Mouse (Mus musculus) forebrain, embryonic 15.5 days (tissue): ENCODE results near the gene Snx9. TPM values are rescaled to one million over a fixed set of nuclear protein-coding genes. Genes with fewer than 3 reads are reported as not detected.

Experiments used
- ATAC-seq: fragments of 200-750 bp; cut with Nextera tagmentation; replicated peaks from 2 replicates; pipeline ENCODE4 v1.8.0; 2017; ENCODE audit warnings: mild to moderate bottlenecking, moderate TSS enrichment, moderate library complexity
- H3K27ac ChIP-seq: fragments of 300-500 bp; sonication (generic); replicated peaks from 2 replicates; pipeline ENCODE4 v1.5.1; 2015; ENCODE audit warnings: mild to moderate bottlenecking, inconsistent platforms
- H3K27me3 ChIP-seq: fragments of 300-500 bp; sonication (generic); 2 replicates; pipeline ENCODE4 v1.6.1; 2015; ENCODE audit warnings: inconsistent platforms
- H3K36me3 ChIP-seq: fragments of 300-500 bp; sonication (generic); 2 replicates; pipeline ENCODE4 v1.6.1; 2015; ENCODE audit warnings: mild to moderate bottlenecking, inconsistent platforms
- H3K4me1 ChIP-seq: fragments of 300-500 bp; sonication (generic); 2 replicates; pipeline ENCODE4 v1.6.1; 2015; ENCODE audit warnings: inconsistent platforms
- H3K4me2 ChIP-seq: fragments of 300-500 bp; sonication (generic); replicated peaks from 2 replicates; pipeline ENCODE4 v1.6.1; 2015; ENCODE audit warnings: mild to moderate bottlenecking, inconsistent platforms
- H3K4me3 ChIP-seq: fragments of 300-500 bp; sonication (generic); 2 replicates; pipeline ENCODE4 v1.5.1; 2015; ENCODE audit warnings: mild to moderate bottlenecking, inconsistent platforms
- H3K9ac ChIP-seq: fragments of 300-500 bp; sonication (generic); replicated peaks from 2 replicates; pipeline ENCODE4 v1.6.1; 2015; ENCODE audit warnings: mild to moderate bottlenecking, inconsistent platforms
- H3K9me3 ChIP-seq: fragments of 300-500 bp; sonication (generic); 2 replicates; pipeline ENCODE4 v1.6.1; 2016; ENCODE audit warnings: inconsistent platforms
- WGBS: fragments of 180-500 bp; shearing (Covaris S2); methylation state at CpG from one replicate; pipeline ENCODE4 v1.1.7; 2015; ENCODE audit warnings: mixed read lengths; 5-methylcytosine and 5-hydroxymethylcytosine counted together
- polyA plus RNA-seq: library from polyadenylated mRNA; unstranded; fragments of >200 nt; fragmentation: Nextera tagmentation; extraction: Ambion mirVana; gene quantifications from 2 replicates; pipeline ENCODE4 v1.2.1, GENCODE M21; 2015

Gene Snx9
- polyA plus RNA-seq, 1 experiment from 2014 or later: 5.9 TPM

DNA sequence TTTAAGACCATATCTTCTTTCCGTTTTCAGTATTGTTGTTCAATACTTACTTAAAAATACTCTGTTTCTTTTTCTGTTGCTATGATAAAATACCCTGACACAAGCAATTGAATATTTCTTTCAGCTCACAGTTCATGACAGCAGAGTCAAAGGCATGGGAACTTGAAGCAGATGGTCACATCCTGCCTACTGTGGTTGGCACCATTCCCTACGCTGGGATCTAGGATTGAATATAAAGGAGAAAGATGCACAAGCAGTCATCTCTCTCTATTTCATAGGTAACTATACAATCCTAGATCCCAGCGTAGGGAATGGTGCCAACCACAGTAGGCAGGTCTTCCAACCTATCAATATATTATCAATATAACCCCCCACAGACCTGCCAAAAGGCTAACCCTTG, 9.3 kb downstream of the Snx9 start:
- Histone ChIP-seq H3K4me1 (peaks cover 10% of the 10 kb centered on the region), H3K36me3 (no peaks in the 10 kb centered on the region), H3K4me2 (no peak overlapping the region), H3K9me3 (no peaks in the 10 kb centered on the region), H3K27me3 (no peaks in the 10 kb centered on the region), H3K27ac (no peak overlapping the region), H3K9ac (no peak overlapping the region), H3K4me3 (no peak overlapping the region)
- ATAC-seq: no peak
- WGBS: 97% methylated on average over 3 of the region's 3 CpGs

DNA sequence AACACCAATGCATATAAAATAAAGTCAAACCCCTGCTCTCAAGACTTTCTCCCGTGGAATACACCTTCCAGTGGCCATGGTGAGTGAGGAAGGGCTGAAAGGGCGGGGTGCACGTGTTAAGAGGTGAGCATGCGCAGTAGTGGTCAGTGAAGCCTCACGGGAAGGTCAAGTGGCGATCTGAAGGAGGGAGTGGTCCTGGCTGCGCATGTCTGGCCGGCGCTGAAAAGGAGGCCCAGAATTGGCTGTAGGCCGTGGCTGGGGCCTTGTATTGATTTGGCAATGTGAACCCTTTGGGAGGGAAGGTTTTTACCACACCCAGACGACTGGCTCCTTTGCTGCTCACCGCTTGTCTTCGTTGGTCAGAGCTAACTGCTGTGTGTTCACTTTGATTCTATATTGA, 12.8 kb downstream of the Snx9 start:
- Histone ChIP-seq H3K9ac (no peak overlapping the region), H3K9me3 (no peaks in the 10 kb centered on the region), H3K4me1 (peaks cover 10% of the 10 kb centered on the region), H3K36me3 (no peaks in the 10 kb centered on the region), H3K4me2 (no peak overlapping the region), H3K4me3 (no peak overlapping the region), H3K27ac (no peak overlapping the region), H3K27me3 (no peaks in the 10 kb centered on the region)
- WGBS: 94% methylated on average over 13 of the region's 13 CpGs
- no peak for ATAC-seq

DNA sequence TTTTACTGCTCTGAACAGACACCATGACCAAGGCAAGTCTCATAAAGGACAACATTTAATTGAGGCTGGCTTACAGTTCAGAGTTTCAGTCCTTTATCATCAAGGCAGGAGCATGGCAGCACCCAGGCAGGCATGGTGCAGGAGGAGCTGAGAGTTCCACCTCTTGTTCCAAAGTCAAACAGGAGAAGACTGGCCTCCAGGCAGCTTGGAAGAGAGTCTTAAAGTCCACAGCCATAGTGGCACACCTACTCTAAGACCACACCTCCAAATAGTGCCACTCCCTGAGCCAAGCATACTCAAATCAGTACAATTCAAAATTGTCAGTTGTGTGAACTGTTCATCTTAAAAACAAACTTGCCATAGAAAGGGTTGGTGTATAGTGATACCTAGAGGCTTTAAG, 14.4 kb downstream of the Snx9 start:
- ATAC-seq: no peak
- H3K36me3 ChIP-seq: no peaks in the 10 kb centered on the region
- no peak overlapping the region for H3K27ac ChIP-seq
- no peak overlapping the region for H3K4me3 ChIP-seq
- H3K4me2 ChIP-seq: no peak overlapping the region
- no peaks in the 10 kb centered on the region for H3K9me3 ChIP-seq
- no peaks in the 10 kb centered on the region for H3K27me3 ChIP-seq
- H3K9ac ChIP-seq: no peak overlapping the region
- H3K4me1 ChIP-seq: no peaks in the 10 kb centered on the region

DNA sequence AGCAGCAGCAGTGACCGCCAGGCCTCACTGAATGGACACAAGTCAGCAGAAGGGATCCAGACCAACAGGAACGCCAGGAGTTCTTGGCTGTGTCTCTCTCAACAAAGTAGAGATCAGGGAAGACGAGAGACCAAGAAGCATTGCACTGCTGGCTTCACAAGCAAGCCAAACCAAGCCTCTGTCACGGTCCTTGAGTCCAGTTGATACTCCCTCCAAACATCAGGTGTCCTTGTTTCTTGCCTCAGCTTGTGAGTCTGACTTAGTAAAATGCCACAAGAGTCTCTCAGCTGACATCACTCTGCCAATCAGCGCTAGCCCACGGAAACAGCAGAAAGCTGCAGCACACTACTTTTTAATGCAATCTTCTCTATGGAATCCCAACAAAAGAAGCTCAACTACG, 15.3 kb downstream of the Snx9 start:
- no peak overlapping the region for H3K9ac ChIP-seq
- ATAC-seq: no peak
- no peak overlapping the region for H3K4me2 ChIP-seq
- H3K9me3 ChIP-seq: no peaks in the 10 kb centered on the region
- H3K27ac ChIP-seq: no peak overlapping the region
- no peaks in the 10 kb centered on the region for H3K36me3 ChIP-seq
- no peaks in the 10 kb centered on the region for H3K27me3 ChIP-seq
- H3K4me1 ChIP-seq: no peaks in the 10 kb centered on the region
- H3K4me3 ChIP-seq: no peak overlapping the region
- WGBS: 93% methylated on average over 7 of the region's 7 CpGs

DNA sequence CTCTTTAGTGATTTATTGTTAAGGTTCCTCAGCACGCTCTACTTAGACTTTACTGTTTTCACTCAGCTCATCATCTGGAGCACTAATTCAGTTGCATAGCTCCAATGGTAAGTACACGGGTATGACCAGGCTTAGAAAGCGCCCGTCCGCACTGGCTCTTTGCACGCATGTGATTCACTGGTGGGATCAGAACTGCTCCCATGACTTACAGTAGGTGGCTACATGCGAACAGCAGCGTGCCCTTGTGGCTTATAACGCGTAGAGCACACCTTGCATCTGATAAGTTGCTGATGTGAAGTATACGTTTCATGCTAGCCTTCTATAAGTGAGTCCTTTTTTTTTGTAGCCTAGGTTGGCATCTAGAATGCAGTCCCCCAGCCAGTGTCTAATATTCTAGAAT, 16.1 kb downstream of the Snx9 start:
- no peaks in the 10 kb centered on the region for H3K9me3 ChIP-seq
- WGBS: 95% methylated on average over 11 of the region's 11 CpGs
- H3K4me1 ChIP-seq: peaks cover 2% of the 10 kb centered on the region
- no peak overlapping the region for H3K4me3 ChIP-seq
- no peak overlapping the region for H3K9ac ChIP-seq
- H3K27ac ChIP-seq: no peak overlapping the region
- no peaks in the 10 kb centered on the region for H3K36me3 ChIP-seq
- ATAC-seq: no peak
- H3K4me2 ChIP-seq: no peak overlapping the region
- no peaks in the 10 kb centered on the region for H3K27me3 ChIP-seq

DNA sequence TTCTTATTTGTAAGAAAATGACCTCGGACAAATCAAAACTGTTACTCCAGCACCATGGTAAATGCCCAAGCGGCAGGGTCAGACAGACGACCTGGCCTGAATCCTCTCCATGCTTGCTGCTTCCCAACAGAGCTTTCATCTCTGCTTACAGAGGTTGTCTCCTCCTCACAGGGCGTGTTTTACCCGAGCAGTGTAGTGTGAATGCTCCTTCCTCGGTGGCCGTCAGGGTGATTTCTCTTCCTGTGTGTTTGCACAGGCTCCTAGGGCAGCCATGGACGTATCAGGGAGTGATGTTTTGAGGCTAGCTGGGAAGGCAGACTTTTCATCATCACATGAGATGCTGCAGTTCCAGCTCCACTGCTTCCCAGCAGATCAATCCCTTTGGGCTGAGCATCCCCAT, 17.1 kb downstream of the Snx9 start:
- Histone ChIP-seq H3K4me2 (no peak overlapping the region), H3K27ac (no peak overlapping the region), H3K27me3 (no peaks in the 10 kb centered on the region), H3K4me1 (peaks cover 11% of the 10 kb centered on the region), H3K9ac (no peak overlapping the region), H3K9me3 (no peaks in the 10 kb centered on the region), H3K36me3 (no peaks in the 10 kb centered on the region), H3K4me3 (no peak overlapping the region)
- no peak for ATAC-seq
- 71% methylated on average over 8 of the region's 8 CpGs for whole genome bisulfite sequencing

DNA sequence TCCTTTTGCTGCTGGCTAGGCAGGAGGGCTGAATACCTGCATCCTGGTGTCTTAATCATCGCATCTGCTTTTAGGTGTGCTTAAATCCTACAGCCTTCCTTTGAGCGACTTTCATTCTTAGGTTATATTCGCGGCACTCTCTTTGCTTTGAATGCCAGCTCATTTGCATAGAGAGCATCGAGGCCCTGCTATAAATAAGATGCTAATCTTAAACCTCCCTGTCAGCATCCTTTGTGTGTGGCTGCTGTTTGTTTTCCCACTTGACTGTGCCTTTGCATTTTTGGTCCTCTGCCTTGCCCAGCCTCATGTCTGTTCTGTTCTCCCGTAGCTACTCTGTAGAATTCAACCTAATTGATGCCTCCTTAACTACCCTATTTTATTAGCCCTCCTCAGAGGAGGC, 21.2 kb downstream of the Snx9 start:
- ATAC-seq: no peak
- 3% methylated on average over 6 of the region's 6 CpGs for WGBS
- peak overlapping the region; percentile 8; the same call in 1 of the 2 replicates for H3K4me2 ChIP-seq
- H3K4me3 ChIP-seq: no peak overlapping the region
- H3K4me1 ChIP-seq: peaks cover 11% of the 10 kb centered on the region
- H3K27me3 ChIP-seq: no peaks in the 10 kb centered on the region
- H3K9me3 ChIP-seq: no peaks in the 10 kb centered on the region
- 0 out of 2 replicates have a peak overlapping the region, but pooled peaks have one; percentile 23 for H3K27ac ChIP-seq
- H3K36me3 ChIP-seq: no peaks in the 10 kb centered on the region
- no peak overlapping the region for H3K9ac ChIP-seq

DNA sequence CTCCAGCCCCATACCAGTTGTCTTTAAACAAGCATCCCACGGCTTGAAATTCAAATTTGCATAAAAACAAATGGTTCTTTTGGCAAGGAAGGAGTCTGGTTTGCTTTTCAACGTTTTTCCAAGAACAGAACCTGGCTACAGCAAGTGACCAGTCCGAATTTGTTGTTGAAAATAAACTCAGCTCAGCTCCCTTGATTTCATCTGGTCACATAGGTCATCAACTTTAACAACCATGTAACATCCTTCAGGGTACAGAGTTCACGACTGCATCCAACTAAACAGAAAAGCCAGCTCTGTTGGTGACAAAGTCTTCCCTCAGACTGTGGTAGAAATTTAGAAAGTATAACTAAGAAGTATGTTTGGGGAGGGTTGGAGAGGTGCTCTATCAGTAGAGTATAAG, 21.7 kb downstream of the Snx9 start:
- ATAC-seq: no peak
- Histone ChIP-seq H3K36me3 (no peaks in the 10 kb centered on the region), H3K4me3 (no peak overlapping the region), H3K4me2 (no peak overlapping the region), H3K9me3 (no peaks in the 10 kb centered on the region), H3K27ac (no peak overlapping the region), H3K27me3 (no peaks in the 10 kb centered on the region), H3K9ac (no peak overlapping the region), H3K4me1 (peaks cover 11% of the 10 kb centered on the region)
- WGBS: 27% methylated on average over 4 of the region's 4 CpGs

DNA sequence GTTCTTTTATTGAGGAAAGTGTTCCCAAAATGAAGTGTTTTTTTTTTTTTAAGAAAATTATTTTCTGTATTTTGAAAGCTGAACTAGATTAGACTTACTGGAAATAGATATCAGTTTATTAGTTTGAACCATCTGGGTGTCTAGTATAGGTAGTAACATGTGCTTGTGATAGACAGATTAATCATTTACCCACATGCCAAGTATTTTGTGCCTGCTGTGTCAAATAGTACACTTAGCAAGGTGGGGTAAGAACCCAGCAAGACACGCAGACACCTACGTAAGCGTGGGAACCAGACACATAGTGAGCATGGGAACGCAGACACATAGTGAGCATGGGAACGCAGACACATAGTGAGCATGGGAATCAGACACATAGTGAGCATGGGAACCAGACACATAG, 22.6 kb downstream of the Snx9 start:
- Histone ChIP-seq H3K4me1 (peaks cover 11% of the 10 kb centered on the region), H3K27ac (no peak overlapping the region), H3K27me3 (no peaks in the 10 kb centered on the region), H3K4me3 (no peak overlapping the region), H3K9ac (no peak overlapping the region), H3K4me2 (no peak overlapping the region), H3K36me3 (no peaks in the 10 kb centered on the region), H3K9me3 (no peaks in the 10 kb centered on the region)
- 94% methylated on average over 5 of the region's 5 CpGs for WGBS
- ATAC-seq: no peak

DNA sequence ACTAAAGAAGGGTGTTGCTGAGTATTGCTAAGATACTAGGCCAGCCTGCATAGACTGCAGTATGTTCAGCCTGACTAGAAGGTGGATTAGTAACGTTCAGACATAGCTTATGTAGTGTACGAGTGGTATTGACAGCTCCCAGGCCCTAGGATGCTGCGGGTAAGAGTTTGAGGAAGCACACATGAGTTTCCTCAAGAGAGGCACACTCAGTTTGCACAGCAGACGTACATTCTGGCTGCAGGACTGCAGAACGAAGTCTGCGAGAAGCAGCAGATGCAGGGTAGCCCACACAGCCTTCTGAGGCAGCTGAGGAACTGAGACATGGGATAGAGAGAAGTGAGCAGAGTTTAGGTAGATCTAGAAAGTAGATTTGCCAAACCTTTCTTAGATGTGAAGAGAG, 26.3 kb downstream of the Snx9 start:
- H3K36me3 ChIP-seq: no peaks in the 10 kb centered on the region
- no peak overlapping the region for H3K27ac ChIP-seq
- no peaks in the 10 kb centered on the region for H3K27me3 ChIP-seq
- peaks cover 7% of the 10 kb centered on the region for H3K4me1 ChIP-seq
- no peak overlapping the region for H3K9ac ChIP-seq
- no peak overlapping the region for H3K4me2 ChIP-seq
- H3K9me3 ChIP-seq: no peaks in the 10 kb centered on the region
- ATAC-seq: no peak
- WGBS: 90% methylated on average over 6 of the region's 6 CpGs
- no peak overlapping the region for H3K4me3 ChIP-seq

DNA sequence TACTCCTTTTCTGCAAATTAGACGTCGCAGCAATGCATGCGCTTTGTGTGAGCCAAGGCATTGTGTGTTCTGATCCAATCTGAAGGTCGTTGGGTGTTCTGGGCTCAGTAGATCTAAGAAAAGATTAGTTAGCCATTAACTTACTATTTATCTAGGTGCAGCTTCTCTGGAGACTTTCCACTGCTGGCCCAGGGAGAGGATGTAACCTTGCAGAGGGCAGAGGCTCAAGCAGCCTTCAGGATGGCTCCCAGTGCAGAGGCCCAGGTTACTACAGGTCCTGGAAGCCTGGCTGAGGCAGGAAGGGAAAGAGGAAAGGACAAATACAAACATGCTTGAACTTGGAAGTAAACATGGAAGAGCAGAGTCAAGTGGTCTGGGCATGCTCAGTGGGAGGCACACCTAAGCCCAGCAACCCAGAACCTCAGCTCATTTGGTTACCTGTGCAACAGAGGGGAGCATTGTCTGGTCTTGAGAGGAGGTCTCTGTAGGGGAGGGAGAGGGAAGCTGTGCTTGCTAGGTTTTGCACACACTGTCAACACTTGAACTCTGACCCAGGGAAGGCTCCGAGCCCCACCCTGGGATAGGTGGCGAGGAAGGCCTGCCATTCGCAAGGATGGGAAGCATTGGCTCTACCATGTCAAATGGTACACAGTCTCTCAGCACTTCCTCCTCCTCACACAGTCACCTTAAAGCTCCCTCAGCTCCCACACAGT, 27.3 kb downstream of the Snx9 start:
- Histone ChIP-seq H3K27me3 (no peaks in the 10 kb centered on the region), H3K4me2 (no peak overlapping the region), H3K9me3 (no peaks in the 10 kb centered on the region), H3K36me3 (no peaks in the 10 kb centered on the region), H3K4me1 (no peaks in the 10 kb centered on the region), H3K27ac (no peak overlapping the region), H3K4me3 (no peak overlapping the region), H3K9ac (no peak overlapping the region)
- WGBS: 88% methylated on average over 7 of the region's 7 CpGs
- ATAC-seq: no peak

DNA sequence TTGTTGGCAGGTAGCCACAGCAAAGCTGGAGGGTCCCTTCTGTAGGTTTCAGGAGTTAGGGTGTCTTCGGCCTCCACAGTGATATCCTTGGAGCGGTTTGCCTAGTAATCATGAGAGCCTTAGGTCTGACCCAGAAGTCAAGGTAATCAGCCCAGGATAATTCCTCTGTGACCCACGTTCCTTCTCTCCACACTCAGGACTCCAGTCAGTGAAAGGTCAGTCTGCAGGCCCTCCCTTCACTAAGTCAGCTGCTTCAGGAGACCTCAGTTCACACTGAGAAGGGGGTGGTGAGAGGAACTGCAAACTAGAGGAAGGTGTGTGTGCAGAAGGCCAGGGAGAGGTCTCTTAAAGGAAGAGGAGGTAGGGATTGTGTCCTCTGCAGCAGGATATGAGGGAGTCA, 28.3 kb downstream of the Snx9 start:
- 85% methylated on average over 3 of the region's 3 CpGs for WGBS

DNA sequence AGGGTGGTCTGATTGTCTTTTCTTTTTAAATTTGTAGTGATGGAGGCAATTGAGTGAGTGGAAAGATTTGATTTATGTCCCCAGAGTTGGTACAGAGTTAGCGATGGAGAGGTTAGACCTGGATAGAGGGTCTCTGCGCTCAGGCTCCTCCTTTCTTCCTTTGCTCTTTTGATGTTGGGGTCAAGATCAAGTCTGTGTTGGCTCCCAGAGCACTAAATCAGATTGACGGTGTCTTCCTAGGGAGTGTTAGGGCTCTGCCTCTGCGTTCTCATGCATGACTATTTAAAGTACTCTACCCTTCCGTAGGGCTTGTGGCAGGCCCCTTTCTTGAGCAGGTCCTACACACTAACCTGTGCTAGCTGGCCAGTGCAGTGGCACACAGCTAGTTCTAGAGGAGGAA, 28.9 kb downstream of the Snx9 start:
- no peak overlapping the region for H3K4me2 ChIP-seq
- H3K4me1 ChIP-seq: no peaks in the 10 kb centered on the region
- H3K27me3 ChIP-seq: no peaks in the 10 kb centered on the region
- ATAC-seq: no peak
- H3K9ac ChIP-seq: no peak overlapping the region
- H3K27ac ChIP-seq: no peak overlapping the region
- H3K4me3 ChIP-seq: no peak overlapping the region
- no peaks in the 10 kb centered on the region for H3K9me3 ChIP-seq
- H3K36me3 ChIP-seq: no peaks in the 10 kb centered on the region
- 87% methylated on average over 5 of the region's 5 CpGs for WGBS

More for the DNA sequence above, 28.3 kb downstream of the Snx9 start:
- H3K36me3 ChIP-seq: no peaks in the 10 kb centered on the region
- H3K27me3 ChIP-seq: no peaks in the 10 kb centered on the region
- H3K4me2 ChIP-seq: no peak overlapping the region
- H3K4me3 ChIP-seq: no peak overlapping the region
- no peaks in the 10 kb centered on the region for H3K9me3 ChIP-seq
- H3K9ac ChIP-seq: no peak overlapping the region
- H3K4me1 ChIP-seq: no peaks in the 10 kb centered on the region
- ATAC-seq: no peak
- H3K27ac ChIP-seq: no peak overlapping the region
